Mouse (Mus musculus) neural tube, postnatal 0 days (tissue): ENCODE measurements around the gene Prr13. TPM values are rescaled to one million over a fixed set of nuclear protein-coding genes. Genes with fewer than 3 reads are reported as not detected.

ENCODE experiments used
- polyA plus RNA-seq: library from polyadenylated mRNA; unstranded; fragments of >200 nt; fragmentation: Nextera tagmentation; extraction: Ambion mirVana; gene quantifications from 2 replicates; pipeline ENCODE4 v1.2.1, GENCODE M21; 2015

Prr13 gene
- 69.7 and 79.1 TPM in 2 replicates for polyA plus RNA-seq

GRCm38 (mm10) chr15:102458904-102459317 lies at the start of gene Prr13:
Gene Prr13 (plus strand): TSS chr15:102459028.

GRCm38 (mm10) chr15:102445146-102445545 lies 13.7 kb upstream of the Prr13 start, which contains the start of gene Amhr2:
Gene Amhr2 (plus strand): TSS chr15:102445367.

GRCm38 (mm10) chr15:102470183-102470604 lies 11.4 kb downstream of the Prr13 start, which contains the start of gene Pcbp2:
Gene Pcbp2 (plus strand): TSS chr15:102470539.

GRCm38 (mm10) chr15:102503447-102503846 lies 44.6 kb downstream of the Prr13 start, which contains the start of gene Gm10337:
Gene Gm10337 (plus strand): TSS chr15:102503722.

Other genes starting within 250 kb of the Prr13 start
- 1.0 and 2.9 TPM in 2 replicates for gene Itgb7, start 227.1 kb upstream of the Prr13 start, polyA plus RNA-seq
- gene Rarg, start 201.5 kb upstream of the Prr13 start, polyA plus RNA-seq, result 7.1 and 7.7 TPM in 2 replicates
- 0.06 and 0.10 TPM in 2 replicates for gene Gm9918, start 188.5 kb upstream of the Prr13 start, polyA plus RNA-seq
- gene Mfsd5, start 179.6 kb upstream of the Prr13 start, polyA plus RNA-seq, result 67.6 and 67.7 TPM in 2 replicates
- gene Espl1, start 162.8 kb upstream of the Prr13 start, polyA plus RNA-seq, result 1.8 and 2.0 TPM in 2 replicates
- 546 and 574 TPM in 2 replicates for gene Pfdn5, start 132.9 kb upstream of the Prr13 start, polyA plus RNA-seq
- gene Myg1, start 127.3 kb upstream of the Prr13 start, polyA plus RNA-seq, result 69.0 and 80.3 TPM in 2 replicates
- gene Aaas, start 108.3 kb upstream of the Prr13 start, polyA plus RNA-seq, result 29.8 and 30.2 TPM in 2 replicates
- gene Sp7, start 91.8 kb upstream of the Prr13 start, polyA plus RNA-seq, result 0.51 and 0.67 TPM in 2 replicates
- 2.4 and 2.8 TPM in 2 replicates for gene Sp1, start 52.9 kb upstream of the Prr13 start, polyA plus RNA-seq
- 0.09 and 0.28 TPM in 2 replicates for gene Amhr2, start 13.7 kb upstream of the Prr13 start, polyA plus RNA-seq
- 117 and 122 TPM in 2 replicates for gene Pcbp2, start 11.5 kb downstream of the Prr13 start, polyA plus RNA-seq
- gene Gm10337, start 44.7 kb downstream of the Prr13 start, polyA plus RNA-seq, result 14.2 TPM in 1 of 2 replicates, not detected in the other
- gene Map3k12, start 58.0 kb downstream of the Prr13 start, polyA plus RNA-seq, result 41.5 and 48.6 TPM in 2 replicates
- gene Tarbp2, start 59.2 kb downstream of the Prr13 start, polyA plus RNA-seq, result 81.1 and 92.2 TPM in 2 replicates
- 11.5 and 12.7 TPM in 2 replicates for gene Npff, start 65.9 kb downstream of the Prr13 start, polyA plus RNA-seq
- gene Gm28047, start 166.0 kb downstream of the Prr13 start, polyA plus RNA-seq, result not detected in 2 replicates
- 15.5 and 16.8 TPM in 2 replicates for gene Atf7, start 166.4 kb downstream of the Prr13 start, polyA plus RNA-seq
- gene Atp5g2, start 213.3 kb downstream of the Prr13 start, polyA plus RNA-seq, result 52.6 and 64.3 TPM in 2 replicates